Mouse (Mus musculus): Measurements from ENCODE around the gene Ccin. TPM values are rescaled to one million over a fixed set of nuclear protein-coding genes. Genes with fewer than 3 reads are reported as not detected.
A peak's percentile ranks its signal among the peaks of the same experiment; 100 is the strongest.

Ccin gene
- polyA plus RNA-seq, 1 experiment: not detected

- Histone ChIP-seq H3K4me1 (ENCODE audit: control insufficient read depth, insufficient read depth, low read length) (no peaks in the 10 kb centered on the region; the same call in 1 of the 2 replicates), H3K4me3 (replicated peaks; ENCODE audit: control insufficient read depth, low read depth, low read length) (no peak overlapping the region), H3K27ac (ENCODE audit: control insufficient read depth, insufficient read depth, low read depth, low read length, poor library complexity) (no peak overlapping the region)
- WGBS: 81% methylated on average over 3 of the region's 3 CpGs
- no peak for TF ChIP-seq CTCF (IDR thresholded peaks at IDR 0.05; ENCODE audit: control insufficient read depth, insufficient read depth, low read length)
- TF ChIP-seq POLR2A (IDR thresholded peaks at IDR 0.05; ENCODE audit: borderline replicate concordance, control insufficient read depth, low read depth, low read length): no peak
These were observed 5.7 kb downstream of the Ccin start for GRCm38 (mm10) chr4:43988976-43989375.

- TF ChIP-seq POLR2A (IDR thresholded peaks at IDR 0.05; ENCODE audit: borderline replicate concordance, control insufficient read depth, low read depth, low read length) (no peak), CTCF (IDR thresholded peaks at IDR 0.05; ENCODE audit: control insufficient read depth, insufficient read depth, low read length) (no peak)
- WGBS: 88% methylated on average over 11 of the region's 11 CpGs
- H3K4me3 ChIP-seq (replicated peaks; ENCODE audit: control insufficient read depth, low read depth, low read length): no peak overlapping the region
- H3K4me1 ChIP-seq (ENCODE audit: control insufficient read depth, insufficient read depth, low read length): no peaks in the 10 kb centered on the region; the same call in 1 of the 2 replicates
- H3K27ac ChIP-seq (ENCODE audit: control insufficient read depth, insufficient read depth, low read depth, low read length, poor library complexity): no peak overlapping the region
These were observed 9.8 kb downstream of the Ccin start for GRCm38 (mm10) chr4:43993072-43993471.

GRCm38 (mm10) chr4:43994342-43994741 is 11.1 kb downstream of the Ccin start:
- 83% methylated on average over 2 of the region's 2 CpGs for WGBS
- Histone ChIP-seq H3K27ac (ENCODE audit: control insufficient read depth, insufficient read depth, low read depth, low read length, poor library complexity) (no peak overlapping the region), H3K4me3 (replicated peaks; ENCODE audit: control insufficient read depth, low read depth, low read length) (no peak overlapping the region), H3K4me1 (ENCODE audit: control insufficient read depth, insufficient read depth, low read length) (no peaks in the 10 kb centered on the region; the same call in 1 of the 2 replicates)
- TF ChIP-seq POLR2A (IDR thresholded peaks at IDR 0.05; ENCODE audit: borderline replicate concordance, control insufficient read depth, low read depth, low read length) (no peak), CTCF (IDR thresholded peaks at IDR 0.05; ENCODE audit: control insufficient read depth, insufficient read depth, low read length) (no peak)

- WGBS: 62% methylated on average over 6 of the region's 6 CpGs
- no peaks in the 10 kb centered on the region for H3K4me1 ChIP-seq (ENCODE audit: control insufficient read depth, insufficient read depth, low read length)
- peak overlapping the region; percentile 56 for H3K4me3 ChIP-seq (replicated peaks; ENCODE audit: control insufficient read depth, low read depth, low read length)
- H3K27ac ChIP-seq (ENCODE audit: control insufficient read depth, insufficient read depth, low read depth, low read length, poor library complexity): peak overlapping the region; percentile 92; the same call in 1 of the 2 replicates
- TF ChIP-seq CTCF (IDR thresholded peaks at IDR 0.05; ENCODE audit: control insufficient read depth, insufficient read depth, low read length) (no peak), POLR2A (IDR thresholded peaks at IDR 0.05; ENCODE audit: borderline replicate concordance, control insufficient read depth, low read depth, low read length) (no peak)
These were observed 20.3 kb downstream of the Ccin start for GRCm38 (mm10) chr4:44003622-44004021.

GRCm38 (mm10) chr4:44004126-44004525 is 20.8 kb downstream of the Ccin start, which contains the start of gene Clta:
Clta (plus strand) TSS chr4:44004452.
- Histone ChIP-seq H3K4me3 (replicated peaks; ENCODE audit: control insufficient read depth, low read depth, low read length) (peak within 1 kb of the TSS; percentile 76), H3K4me1 (ENCODE audit: control insufficient read depth, insufficient read depth, low read length) (no peaks in the 10 kb centered on the region), H3K27ac (ENCODE audit: control insufficient read depth, insufficient read depth, low read depth, low read length, poor library complexity) (peak within 1 kb of the TSS; percentile 92)
- TF ChIP-seq CTCF (IDR thresholded peaks at IDR 0.05; ENCODE audit: control insufficient read depth, insufficient read depth, low read length) (no peak), POLR2A (IDR thresholded peaks at IDR 0.05; ENCODE audit: borderline replicate concordance, control insufficient read depth, low read depth, low read length) (no peak)
- 62% methylated on average over 5 of the region's 5 CpGs for WGBS

DNA sequence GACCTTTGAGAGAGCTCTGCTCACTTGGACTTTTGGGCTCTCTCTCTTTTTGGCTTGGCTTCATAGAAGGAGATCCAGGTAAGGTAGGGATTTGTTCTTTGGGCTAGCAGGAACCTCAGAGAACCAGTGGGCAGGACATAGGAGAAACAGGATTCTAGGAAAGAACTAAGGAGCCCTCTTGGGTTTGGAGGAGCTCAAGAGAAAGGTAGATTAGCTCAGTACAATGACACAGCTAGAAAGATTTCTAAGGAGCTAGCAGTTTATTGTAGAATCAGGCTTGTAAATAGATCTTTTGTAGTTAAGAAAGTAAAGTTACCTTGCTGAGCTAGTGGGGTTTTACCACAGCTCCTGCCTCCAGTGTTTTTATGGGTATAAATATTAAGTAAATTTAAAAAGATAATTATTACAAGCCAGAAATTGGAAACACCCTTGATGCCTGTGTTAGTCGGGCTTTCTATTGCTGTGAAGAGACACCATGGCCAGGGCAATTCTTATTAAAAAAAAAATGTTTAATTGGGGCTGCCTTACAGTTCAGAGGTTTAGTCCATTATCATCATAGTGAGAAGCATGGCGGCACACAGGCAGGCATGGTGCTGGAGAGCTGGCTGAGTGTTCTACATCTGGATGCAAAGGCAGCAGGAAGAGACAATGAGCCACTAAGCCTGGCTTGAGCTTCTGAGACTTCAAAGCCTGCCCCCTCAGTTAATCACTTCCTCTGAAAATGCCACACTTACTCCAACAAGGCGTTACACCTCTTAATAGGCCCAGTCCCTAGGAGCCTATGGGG is 21.5 kb downstream of the Ccin start:
- TF ChIP-seq POLR2A (IDR thresholded peaks at IDR 0.05; ENCODE audit: borderline replicate concordance, control insufficient read depth, low read depth, low read length) (no peak), CTCF (IDR thresholded peaks at IDR 0.05; ENCODE audit: control insufficient read depth, insufficient read depth, low read length) (no peak)
- H3K27ac ChIP-seq (ENCODE audit: control insufficient read depth, insufficient read depth, low read depth, low read length, poor library complexity): peak overlapping the region; percentile 92
- 67% methylated on average over 3 of the region's 3 CpGs for WGBS
- no peaks in the 10 kb centered on the region for H3K4me1 ChIP-seq (ENCODE audit: control insufficient read depth, insufficient read depth, low read length)
- peak overlapping the region; percentile 76 for H3K4me3 ChIP-seq (replicated peaks; ENCODE audit: control insufficient read depth, low read depth, low read length)

GRCm38 (mm10) chr4:44010176-44010575 is 26.9 kb downstream of the Ccin start:
- Histone ChIP-seq H3K4me1 (ENCODE audit: control insufficient read depth, insufficient read depth, low read length) (peaks cover 1% of the 10 kb centered on the region; the same call in 1 of the 2 replicates), H3K4me3 (replicated peaks; ENCODE audit: control insufficient read depth, low read depth, low read length) (no peak overlapping the region), H3K27ac (ENCODE audit: control insufficient read depth, insufficient read depth, low read depth, low read length, poor library complexity) (no peak overlapping the region)
- WGBS: 94% methylated on average over 1 of the region's 1 CpGs
- TF ChIP-seq POLR2A (IDR thresholded peaks at IDR 0.05; ENCODE audit: borderline replicate concordance, control insufficient read depth, low read depth, low read length) (no peak), CTCF (IDR thresholded peaks at IDR 0.05; ENCODE audit: control insufficient read depth, insufficient read depth, low read length) (no peak)

- Histone ChIP-seq H3K4me1 (ENCODE audit: control insufficient read depth, insufficient read depth, low read length) (peaks cover 3% of the 10 kb centered on the region; the same call in 1 of the 2 replicates), H3K27ac (ENCODE audit: control insufficient read depth, insufficient read depth, low read depth, low read length, poor library complexity) (no peak overlapping the region), H3K4me3 (replicated peaks; ENCODE audit: control insufficient read depth, low read depth, low read length) (no peak overlapping the region)
- TF ChIP-seq POLR2A (IDR thresholded peaks at IDR 0.05; ENCODE audit: borderline replicate concordance, control insufficient read depth, low read depth, low read length) (no peak), CTCF (IDR thresholded peaks at IDR 0.05; ENCODE audit: control insufficient read depth, insufficient read depth, low read length) (no peak)
- WGBS: 41% methylated on average over 2 of the region's 2 CpGs
These were observed 27.6 kb downstream of the Ccin start for GRCm38 (mm10) chr4:44010893-44011292.
